Mouse (Mus musculus): ENCODE data around the gene S100a14. TPM values are rescaled to one million over a fixed set of nuclear protein-coding genes. Genes with fewer than 3 reads are reported as not detected.
A peak's percentile ranks its signal among the peaks of the same experiment; 100 is the strongest.

The S100a14 gene
- 1 to 10 TPM in 2 of 4 experiments, under 1 TPM in 1, not detected in 1; 0.42 to 1.5 (median 1.2) TPM for total RNA-seq (2022)

DNA sequence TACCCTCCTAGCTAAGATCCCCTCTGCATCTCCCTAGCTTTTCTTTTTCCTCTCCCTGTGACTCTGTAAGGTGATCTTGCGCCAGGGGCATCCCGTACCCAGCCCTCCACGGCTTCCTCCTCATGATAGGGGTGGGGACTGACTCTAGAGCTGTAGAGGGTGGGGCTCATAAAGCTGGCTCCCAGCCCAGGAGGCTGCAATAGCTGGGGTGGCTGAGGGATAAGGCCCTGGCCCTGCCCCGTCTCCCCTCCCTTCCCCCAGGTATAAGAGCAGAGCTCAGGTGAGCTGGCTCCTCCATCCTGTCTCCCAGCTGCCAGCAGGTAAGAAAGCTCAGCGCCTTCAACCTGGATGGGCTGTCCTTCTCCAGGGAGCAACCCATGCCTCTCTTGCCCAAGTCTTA lies at the start of gene S100a14:
Gene S100a14, plus strand, starts transcription at position 277 of the 400 bp plus-strand sequence.
- DNase-seq = no peak

DNA sequence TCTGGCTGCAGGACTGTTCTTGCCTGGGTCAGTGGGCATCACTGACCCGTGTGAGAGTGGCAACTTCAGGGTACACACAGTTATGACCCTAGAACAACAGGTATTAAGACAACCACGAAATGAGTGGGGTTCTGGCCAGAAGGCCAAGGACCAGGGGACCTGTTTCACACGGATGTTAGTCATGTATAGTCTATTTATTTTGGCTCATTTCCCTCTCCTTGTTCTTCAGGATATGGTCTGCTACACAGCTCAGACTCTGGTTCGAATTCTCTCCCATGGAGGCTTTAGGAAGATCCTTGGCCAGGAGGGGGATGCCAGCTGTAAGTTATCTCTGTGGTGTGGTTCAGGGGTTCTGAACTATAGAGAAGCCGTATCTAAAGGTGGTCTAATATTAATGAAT lies 39.7 kb upstream of the S100a14 start:
- no peak for DNase-seq

DNA sequence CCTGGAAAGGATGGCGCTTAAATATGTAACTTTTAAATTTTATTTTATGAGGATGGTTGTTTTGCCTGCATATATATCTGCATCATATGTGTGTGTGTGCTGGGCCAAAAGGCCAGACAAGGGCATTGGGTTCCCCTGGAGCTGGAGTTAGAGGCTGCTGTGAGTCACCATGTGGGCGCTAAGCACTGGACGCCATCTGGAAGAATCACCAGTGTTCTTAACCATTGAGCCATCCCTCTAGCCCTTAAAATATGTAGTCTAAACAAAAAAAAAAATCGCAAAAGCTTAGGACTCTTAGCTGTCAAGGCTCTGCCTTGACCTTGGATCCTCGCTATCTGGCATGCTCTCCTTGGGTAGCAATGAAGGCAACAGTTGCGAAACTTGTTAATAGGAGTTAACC lies 38.1 kb upstream of the S100a14 start:
- DNase-seq = no peak

DNA sequence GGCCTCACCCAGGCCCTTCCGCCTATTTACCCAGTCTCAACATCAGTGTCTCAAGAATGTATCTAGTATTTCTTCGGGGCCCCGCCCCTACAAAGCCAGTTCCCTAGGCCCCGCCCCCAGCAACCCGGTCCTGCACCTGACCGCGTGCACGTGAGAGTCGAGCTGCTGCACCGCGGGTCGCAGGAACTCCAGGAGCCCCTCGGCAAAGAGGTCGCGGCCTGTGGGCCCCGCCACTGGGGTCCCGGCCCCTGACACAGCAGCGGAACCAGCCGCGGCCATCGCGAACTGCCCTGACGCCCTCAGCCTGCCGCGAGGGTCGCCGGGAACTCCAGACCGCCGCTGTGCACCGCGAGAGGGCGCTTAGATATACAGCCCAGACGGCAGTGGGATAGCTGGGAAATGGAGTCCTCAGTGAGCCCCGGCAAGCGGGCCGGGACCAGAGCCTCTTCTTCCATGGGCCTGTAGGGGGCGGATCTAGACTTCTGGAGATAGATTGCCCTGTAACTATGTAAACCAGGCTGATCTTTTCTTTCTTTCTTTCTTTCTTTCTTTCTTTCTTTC lies 35.9 kb upstream of the S100a14 start, which contains the start of gene Snapin:
Gene Snapin, minus strand, starts transcription at position 338 of the 561 bp plus-strand sequence.
- peak; percentile 93 for DNase-seq

DNA sequence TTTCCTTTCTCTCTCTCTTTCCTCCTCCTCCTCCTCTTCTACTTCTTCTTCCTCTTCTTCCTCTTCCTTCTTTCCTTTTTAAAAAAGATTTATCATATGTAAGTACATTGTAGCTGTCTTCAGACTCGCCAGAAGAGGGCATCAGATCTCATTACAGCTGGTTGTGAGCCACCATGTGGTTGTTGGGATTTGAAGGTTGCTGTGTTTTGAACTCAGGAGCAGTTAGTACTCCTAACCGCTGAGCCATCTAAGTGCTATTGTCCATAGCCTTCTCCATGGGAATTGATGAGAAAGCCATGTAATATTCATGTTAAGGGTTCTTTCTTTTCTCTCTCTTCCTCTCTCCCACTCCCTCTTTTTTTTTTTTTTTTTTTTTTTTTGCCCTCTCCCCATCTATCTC lies 35.3 kb upstream of the S100a14 start:
- DNase-seq = no peak

DNA sequence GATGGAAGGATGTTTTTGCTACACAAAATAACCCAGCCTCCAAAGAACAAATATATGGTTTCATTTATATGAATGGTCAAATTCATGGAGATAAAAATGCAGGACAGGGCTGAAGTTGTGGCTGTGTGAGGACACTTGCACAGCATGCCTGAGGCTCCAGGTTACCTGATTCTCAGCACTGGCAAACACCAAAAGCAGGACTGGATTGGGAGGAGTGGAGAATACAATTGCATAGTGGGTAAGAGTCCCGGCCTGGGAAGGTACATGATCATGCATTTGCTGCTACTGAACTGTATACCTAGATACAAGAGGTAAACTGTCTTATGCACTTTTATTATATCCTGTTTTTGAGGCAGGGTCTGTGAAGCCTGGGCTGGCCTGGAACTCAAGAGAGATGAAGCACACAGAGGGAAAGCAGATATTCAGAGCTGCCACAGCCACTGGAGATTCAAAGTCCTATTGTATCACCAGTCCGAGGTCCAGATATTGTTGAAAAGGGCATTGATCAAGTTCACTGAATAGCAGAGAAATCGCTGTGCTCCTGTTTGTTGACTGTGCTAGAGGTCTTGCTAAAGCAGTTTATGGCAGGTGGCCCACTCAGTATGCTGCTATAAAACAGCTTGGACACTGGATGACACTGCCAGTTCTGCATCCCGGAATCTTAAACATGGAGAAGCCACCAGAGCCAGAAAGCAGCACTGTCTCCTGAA lies 32.7 kb upstream of the S100a14 start:
- no peak for DNase-seq

DNA sequence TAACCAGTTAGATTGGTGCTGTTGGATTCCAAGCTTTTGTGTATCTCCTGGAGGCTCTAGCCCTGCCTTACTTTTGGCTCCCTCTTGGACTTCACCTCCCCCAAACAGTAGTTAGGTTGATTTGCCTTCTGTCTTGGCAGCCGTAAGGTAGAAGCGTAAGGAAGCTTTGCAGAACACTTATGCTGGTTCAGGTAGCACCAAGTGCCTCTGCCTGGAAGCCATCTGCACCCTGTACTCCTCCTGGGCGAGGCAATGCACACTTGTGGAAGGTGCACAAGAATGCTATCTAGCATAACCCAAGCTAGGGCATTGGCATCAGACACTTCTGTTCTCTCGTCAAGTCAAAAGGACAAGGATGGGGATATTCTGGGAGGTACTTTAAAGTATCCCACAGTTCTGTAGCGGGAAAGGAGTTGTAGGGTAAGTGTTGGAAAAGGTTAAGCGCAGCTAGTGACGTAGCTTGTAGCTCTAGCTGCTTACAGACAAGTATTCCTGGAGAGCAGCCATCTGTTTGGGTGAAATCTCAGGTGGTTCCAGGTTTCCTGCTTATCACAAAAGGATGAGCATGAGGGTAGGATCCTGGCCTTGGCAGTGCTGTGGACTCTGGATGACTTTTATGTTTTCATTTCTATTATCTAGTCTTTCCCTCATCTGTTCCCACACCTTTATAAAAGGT lies 30.7 kb upstream of the S100a14 start:
- no peak for DNase-seq

GRCm38 (mm10) chr3:90497597-90497996 lies 29.1 kb upstream of the S100a14 start:
- no peak for DNase-seq

GRCm38 (mm10) chr3:90503444-90503843 lies 23.2 kb upstream of the S100a14 start:
- no peak for DNase-seq

- no peak for DNase-seq
These were observed 21.4 kb upstream of the S100a14 start for GRCm38 (mm10) chr3:90505216-90505615.

DNA sequence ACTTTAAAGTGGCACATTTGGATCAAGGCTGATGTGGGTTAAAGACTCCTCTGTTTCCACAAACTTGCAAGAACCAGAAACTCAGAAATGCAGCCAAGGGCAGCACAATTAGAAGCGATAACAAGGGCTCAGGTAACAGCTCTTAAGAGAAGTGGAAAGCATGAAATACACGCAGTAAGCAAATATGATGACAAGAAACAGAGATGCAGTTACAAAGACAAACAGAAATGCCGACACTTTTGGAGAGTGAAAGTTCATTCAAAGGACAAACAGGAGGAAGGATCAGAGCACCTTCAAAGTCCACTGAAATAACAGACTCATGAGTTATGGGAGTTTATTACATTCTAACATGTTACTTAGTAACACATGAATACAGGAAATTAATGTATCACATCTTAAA lies 20.3 kb upstream of the S100a14 start:
- no peak for DNase-seq

DNA sequence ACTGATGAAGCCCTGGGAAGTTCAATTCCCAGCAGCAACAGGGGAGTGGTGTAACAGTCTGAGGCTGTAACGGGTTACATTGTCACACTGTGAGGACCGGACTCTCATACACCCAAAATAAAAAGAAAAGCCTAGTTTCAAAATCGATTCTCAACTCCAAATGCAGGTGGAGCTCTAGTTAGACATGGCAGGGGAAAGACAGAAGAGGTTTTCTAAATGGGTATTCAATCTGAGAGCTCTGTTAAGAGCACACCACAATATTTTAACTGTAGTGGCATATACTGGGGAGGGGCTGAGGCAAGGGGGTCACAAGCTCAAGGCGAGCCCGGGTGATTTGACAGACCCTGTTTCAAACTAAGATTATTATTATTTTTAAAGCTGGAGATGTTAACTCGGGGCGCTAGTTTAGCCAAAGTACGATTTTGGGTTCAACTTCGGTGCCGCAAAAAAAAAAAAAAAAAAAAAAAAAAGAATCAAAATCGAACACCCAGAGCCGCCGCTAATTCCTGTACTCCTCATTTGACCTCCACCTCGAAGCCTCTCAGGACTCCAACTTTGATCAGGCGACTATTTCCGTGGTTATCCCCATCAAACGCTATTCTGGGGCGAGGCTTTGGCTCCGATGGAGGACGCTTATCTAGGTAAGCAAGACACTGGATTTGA lies 18.2 kb upstream of the S100a14 start:
- no peak for DNase-seq

GRCm38 (mm10) chr3:90508950-90509746 lies 17.5 kb upstream of the S100a14 start, which contains the start of gene Chtop:
Chtop (minus strand) TSS chr3:90509498.
- DNase-seq = peak; percentile 99

GRCm38 (mm10) chr3:90509747-90510123 lies 16.9 kb upstream of the S100a14 start:
- no peak for DNase-seq

- no peak for DNase-seq
These were observed 14.4 kb upstream of the S100a14 start for GRCm38 (mm10) chr3:90512276-90512675.

DNA sequence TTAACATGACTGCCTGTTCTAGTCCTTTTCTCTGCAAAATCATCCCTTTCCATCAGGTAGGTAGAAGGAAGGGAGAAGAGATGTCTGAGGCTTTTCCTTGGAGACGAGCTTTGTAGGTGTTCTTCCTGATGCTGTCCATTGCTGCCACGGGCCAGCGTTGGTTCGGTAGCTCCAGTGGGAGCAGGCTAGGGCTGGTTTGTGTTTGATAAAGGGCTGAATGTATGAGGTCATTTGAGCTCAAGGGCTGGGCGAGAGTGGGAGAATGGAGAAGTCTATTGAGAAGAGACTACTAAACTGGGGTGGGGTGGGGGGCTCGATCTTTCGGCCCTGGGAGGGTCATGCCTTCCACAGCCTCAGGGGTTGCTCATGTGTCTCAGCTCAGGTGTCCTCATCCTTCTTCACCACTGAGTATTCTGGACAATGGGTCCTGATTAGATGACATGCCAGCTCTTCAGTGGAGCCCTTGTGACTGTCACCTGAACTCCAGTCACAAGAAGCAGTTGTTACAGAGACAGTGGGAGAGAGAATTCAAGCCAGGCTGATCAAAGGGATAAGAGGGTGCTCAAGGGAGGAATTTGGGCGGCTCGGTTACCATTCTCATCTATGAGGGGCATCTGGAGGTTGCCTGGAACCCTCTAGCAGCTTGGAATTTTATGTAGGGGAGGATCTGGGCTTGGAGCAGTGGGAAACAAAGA lies 13.6 kb upstream of the S100a14 start:
- DNase-seq = no peak

GRCm38 (mm10) chr3:90513796-90514590 lies 12.7 kb upstream of the S100a14 start, which contains the start of the genes S100a1 and S100a13:
S100a1 (minus strand) TSS chr3:90514392.
S100a13 (plus strand) TSS chr3:90514435.
- DNase-seq = peak; percentile 81

DNA sequence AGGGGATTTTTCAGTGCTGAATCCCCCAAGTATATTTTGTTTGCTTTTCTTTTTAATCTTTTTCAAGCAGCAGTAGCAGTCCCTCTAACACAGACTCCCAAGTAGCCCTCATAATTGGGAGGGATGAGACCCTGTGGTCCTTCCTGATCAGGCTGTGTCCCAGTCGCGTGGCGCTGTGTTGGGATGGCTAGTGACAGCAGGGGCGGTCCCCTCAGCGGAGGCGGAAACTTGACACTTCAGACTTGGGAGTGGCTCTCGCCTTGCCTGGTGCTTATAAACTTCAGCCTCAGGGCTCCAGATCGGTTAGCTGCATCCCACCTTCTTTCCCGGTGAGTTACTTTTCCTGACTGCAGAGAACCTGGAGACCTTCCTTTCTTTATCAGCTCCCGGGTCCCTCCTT lies 12.0 kb upstream of the S100a14 start:
- DNase-seq = peak; percentile 67

GRCm38 (mm10) chr3:90515242-90515641 lies 11.4 kb upstream of the S100a14 start:
- no peak for DNase-seq

DNA sequence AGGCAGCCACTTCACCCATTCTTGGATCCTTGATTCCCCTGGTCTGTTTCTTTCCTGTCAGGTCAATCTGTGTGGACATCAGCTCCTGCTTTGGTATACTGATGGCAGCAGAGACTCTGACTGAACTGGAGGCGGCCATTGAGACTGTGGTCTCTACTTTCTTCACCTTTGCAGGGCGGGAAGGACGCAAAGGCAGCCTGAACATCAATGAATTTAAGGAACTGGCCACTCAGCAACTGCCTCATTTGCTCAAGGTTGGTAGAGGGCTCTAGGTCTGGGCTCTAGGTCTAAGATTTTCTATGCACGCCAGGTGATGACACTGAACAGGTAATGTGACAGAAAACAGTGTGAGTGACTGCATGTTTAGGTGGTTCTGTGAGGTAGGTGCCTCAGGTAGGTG lies 10.9 kb upstream of the S100a14 start:
- DNase-seq = no peak

DNA sequence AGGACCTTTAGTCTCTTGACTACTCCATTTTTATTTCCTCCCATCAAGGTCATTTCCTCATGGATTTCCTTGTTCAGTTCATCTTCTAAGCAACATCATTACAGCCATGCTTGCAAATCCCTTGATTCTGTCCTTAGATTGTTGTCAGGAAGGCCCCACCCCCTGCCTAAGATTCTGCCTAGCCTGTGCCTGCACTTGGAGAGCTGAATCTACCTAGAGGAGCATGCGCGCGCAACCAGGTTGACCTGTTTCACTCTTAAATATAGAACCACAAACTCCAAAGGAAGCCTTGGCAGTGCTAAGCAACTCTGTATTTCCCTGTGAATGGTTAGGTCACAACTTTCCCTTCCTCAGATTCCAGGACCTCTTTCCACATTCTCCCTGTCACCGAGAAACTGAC lies 8.9 kb upstream of the S100a14 start:
- DNase-seq = no peak

Measured in adrenal gland, adult 8-10 months (tissue).